Mouse (Mus musculus): Measurements from ENCODE around the gene Npb. TPM values are rescaled to one million over a fixed set of nuclear protein-coding genes. Genes with fewer than 3 reads are reported as not detected.

The Npb gene
- total RNA-seq, 2 experiments from 2014 or later = 3.3 TPM; not detected in 1

DNA sequence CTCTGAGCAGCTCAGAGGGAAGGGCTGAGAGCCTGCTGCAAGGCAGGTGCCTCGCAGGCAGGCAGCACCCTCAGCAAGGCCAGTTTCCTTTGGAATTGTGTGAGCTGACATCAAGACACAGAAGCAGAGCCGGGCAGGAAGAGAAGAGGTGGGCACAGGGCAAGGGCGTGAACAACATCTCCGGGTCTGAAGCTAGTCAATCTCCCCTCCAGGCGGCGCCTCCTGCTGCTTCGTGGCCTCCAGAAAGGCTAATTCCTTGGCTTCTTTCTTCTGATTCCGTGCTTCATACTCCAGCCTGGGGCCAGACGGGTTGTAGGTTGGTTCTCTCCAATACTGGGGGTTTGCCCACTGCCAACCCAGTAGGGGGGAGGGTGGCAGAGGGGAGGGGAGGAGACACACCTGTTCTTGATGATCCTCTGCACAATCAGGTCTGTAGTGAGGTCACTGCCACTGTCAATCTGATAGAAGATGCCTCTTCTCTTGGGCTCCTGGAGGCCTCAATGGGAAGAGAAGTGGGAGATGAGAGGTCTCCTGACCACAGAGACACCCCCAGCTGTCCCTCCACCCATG lies 2.3 kb downstream of the Npb start:
- no peak for ATAC-seq (replicated peaks; ENCODE audit: low FRiP score, low TSS enrichment, poor library complexity, severe bottlenecking)

DNA sequence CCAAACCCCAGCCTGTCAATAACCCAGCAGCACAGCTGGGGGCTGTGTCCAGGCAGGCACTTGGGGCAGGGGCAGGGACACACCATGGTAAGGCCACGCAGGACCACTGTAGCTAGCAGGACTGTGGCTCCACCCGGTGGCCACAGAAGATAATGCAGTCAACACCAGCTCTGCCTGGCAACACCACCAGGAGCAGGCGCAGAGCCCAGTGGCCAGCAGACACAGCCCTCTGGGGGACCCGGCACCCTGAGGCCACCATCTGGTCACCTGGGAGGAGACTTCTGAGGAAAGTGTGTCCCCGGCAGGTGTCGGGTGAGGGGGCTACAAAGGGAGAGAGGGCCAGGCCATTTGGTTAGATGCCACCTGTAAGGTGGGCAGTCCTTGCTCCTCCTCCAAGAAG lies 4.5 kb downstream of the Npb start:
- ATAC-seq (replicated peaks; ENCODE audit: low FRiP score, low TSS enrichment, poor library complexity, severe bottlenecking) = peak; percentile 65

DNA sequence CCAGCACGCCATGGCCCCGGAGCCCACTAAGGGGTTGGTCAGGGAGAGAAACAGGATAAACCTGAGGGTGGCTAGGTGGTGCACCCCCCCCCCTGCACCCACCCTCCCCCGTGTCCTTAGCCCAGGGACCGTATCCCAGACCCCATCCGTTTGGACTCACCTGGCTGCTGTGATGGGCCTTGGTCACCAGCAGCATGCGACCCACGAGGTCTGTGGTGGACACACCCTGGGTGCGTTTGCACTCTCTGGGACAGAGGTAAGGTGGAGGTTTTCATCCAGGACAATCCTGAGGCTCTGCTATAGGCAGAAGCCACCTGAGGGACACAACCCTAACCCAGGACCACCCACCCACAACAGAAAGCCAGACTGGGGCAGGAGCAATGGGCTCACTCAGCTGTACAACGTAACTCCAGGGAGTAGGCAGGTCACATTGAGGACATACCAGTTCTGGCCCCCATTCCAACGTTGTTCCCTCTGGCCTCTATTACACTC lies 5.2 kb downstream of the Npb start:
- no peak for ATAC-seq (replicated peaks; ENCODE audit: low FRiP score, low TSS enrichment, poor library complexity, severe bottlenecking)

DNA sequence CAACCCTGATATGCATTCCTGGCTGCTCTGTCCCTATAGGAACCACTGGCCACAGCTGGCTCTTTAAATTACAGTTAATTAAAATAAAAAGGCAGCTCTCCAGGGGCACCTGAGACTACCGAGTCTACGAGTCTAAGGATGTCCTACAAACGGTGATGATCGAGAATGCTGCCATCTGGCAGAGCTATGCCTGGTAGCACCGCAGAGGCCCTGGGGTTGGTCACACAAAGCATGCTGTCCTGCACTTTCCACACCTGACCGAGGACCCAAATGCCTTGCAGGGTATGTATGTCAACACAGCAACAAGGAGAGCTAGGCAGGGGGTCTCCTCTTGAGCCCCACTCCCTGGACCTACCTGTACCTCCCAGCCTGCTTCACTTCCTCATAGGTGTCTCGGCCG lies 5.7 kb downstream of the Npb start:
- no peak for ATAC-seq (replicated peaks; ENCODE audit: low FRiP score, low TSS enrichment, poor library complexity, severe bottlenecking)

DNA sequence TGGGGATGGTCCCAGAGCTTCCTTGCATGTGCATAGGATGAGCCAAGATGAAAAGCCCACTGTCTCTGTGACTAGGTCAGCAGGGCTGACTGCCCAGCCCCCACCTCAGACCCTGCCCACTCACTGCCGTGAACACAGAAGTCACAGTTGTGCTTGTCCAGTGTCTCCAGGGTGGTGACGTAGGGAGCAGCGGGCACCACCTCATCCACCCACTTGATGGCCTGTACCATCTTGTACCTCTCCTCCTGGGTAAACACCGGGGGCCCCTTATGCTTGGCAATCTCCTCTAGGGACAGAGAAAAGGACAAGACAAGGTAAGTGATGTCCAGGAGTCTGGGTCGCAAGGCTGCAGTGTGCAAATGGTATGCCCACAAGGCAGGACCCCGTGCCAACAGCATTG lies 6.9 kb downstream of the Npb start:
- no peak for ATAC-seq (replicated peaks; ENCODE audit: low FRiP score, low TSS enrichment, poor library complexity, severe bottlenecking)

DNA sequence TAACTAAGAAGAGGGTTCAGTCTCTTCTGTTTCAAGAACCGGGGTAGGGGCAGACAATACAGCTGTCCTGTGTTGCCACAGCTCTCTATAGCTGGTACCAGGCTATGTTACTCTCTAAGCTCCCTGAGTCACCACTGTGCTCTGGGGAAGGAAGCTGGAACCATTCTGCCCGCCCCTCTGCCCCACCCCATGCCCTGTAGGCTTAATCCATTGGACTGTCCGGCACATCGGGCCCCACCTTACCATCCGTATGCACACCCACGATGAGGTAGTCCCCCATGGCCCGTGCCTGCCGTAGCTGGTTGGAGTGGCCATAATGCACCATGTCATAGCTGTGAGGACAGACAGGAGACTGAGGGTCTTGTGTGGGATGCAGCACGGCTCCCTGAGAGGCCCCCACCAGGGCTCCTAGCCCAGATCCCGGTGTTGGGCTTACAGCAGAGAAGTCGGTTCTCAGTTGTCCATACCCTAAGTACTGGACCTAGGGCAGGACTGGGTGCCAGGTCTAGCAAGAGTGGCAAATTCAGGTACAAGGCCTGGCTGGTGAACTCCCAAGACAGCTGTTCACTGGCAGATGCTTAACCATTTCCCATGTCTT lies 7.4 kb downstream of the Npb start:
- ATAC-seq (replicated peaks; ENCODE audit: low FRiP score, low TSS enrichment, poor library complexity, severe bottlenecking) = no peak

DNA sequence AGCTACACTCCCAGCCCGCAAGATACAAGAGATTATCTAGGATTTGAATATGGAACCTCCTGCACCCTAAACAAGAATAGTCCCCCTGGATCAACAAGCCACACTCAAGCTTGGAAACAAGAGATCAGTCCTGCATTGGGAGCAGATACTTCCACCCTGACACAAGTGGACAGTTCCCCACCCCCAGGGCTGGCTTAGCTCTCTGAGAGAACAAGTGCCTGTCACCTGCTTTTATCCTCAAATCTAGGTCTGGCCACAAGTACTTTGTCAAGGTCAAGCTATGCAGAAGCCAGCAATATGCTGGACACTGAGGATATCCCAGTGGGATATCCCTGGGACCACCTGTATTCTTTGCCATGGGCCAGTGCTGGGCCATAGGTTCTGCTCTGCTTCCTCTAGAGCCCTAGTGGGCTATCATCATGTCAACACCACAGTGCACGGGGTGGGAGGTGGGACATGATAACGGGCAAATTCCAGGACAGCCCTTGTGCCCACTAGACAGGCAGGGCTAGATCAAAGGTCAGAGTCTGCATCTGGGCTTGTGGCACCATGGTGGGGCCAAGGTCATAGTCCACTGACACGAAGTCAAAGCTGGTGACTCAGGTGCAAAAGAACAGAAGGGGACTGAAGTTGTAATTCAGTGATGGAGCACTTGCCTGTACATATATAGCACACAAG lies 8.5 kb downstream of the Npb start:
- peak; percentile 27 for ATAC-seq (replicated peaks; ENCODE audit: low FRiP score, low TSS enrichment, poor library complexity, severe bottlenecking)

DNA sequence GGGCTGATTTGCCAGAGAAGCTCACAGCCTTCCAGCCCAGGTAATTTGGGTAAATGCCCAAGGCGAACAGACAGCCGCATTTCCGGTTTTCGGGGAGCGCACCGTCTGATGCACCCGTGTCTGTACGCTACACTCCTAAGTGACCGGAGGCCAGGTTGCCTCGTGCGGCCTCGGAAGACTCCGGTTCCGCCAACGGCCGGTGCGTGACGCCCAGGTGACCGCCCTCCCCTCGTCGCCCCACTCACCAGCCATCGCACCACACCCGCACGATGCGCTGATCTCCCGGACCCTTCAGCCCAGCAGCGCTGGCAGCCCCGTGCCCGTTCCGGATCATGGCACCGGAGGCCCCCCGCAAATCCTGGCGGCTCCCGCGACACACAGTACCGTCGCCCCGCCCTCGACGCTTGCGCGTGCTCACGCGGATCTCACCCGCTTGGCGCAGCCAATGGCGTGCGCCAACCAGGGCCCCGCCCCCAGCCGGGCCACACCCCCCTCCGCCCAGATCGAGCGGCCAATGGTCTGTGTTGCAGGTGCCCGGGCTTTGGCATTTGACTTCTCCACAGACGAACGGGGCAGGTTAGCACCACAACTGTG lies 9.3 kb downstream of the Npb start, which contains the start of gene Pcyt2:
Pcyt2 (minus strand) TSS at position 418 of the 594 bp plus-strand sequence.
- peak; percentile 84 for ATAC-seq (replicated peaks; ENCODE audit: low FRiP score, low TSS enrichment, poor library complexity, severe bottlenecking)

DNA sequence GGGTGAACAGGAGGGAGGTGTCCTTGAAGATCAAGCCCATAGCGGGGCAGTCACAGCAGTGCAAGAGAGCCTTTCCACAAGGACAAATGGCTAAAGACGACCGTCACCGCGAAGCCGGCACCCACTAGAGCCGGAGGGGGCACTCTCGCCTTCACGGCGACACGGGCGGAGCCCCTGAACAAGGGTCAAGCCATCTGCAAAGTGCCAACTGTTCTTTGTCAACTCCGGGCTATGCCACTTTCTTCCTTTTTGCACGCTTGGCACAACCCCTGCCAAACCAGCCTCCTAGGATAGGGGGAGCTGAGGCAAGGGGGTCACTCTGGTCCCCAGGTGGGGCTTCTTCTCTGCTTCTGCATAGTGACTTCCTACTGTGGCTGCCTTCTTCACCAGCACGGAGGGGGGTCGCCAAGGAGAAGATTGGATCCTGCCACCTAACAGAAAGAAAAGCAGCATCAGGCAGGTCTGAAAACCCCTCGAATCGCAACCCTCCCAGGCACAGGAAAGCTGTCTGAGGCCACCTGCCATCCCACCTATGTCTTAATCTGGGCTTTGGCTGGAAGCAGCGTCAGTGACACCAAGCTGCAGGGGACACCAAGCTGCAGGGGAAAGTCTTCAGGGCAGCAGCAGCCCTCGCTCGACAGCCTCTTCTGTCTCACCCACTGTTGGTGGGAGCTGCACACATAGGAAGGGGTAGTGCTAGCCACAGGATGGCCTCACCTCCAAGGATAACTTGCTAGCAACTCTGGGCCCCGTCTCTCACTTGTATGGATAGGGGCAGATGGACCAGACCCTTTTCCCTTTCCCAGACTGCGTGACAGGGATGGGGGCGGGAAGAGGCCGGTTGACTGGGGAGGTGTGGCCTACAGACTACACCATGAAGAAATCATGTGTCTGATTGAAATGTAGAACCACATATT lies 10.6 kb downstream of the Npb start:
- no peak for ATAC-seq (replicated peaks; ENCODE audit: low FRiP score, low TSS enrichment, poor library complexity, severe bottlenecking)

DNA sequence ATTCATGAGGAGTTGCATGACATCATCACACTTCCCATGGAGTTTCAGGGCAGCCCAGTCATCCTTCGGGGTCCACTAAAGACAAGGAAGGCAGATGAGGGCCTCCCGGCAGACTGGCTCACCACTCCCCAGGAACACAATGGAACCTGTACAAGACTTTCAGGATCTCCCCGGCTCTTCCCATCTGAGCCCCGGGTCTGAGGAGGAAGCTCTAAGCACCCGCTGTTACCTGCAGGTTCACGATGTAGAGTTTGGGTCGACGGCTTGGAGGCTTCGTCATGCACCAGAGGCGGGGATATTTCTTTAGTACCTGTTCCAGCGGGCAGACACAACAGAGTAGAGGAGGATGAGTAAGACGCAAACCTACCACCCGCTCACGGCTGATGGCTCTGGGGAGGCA lies 11.9 kb downstream of the Npb start:
- no peak for ATAC-seq (replicated peaks; ENCODE audit: low FRiP score, low TSS enrichment, poor library complexity, severe bottlenecking)

DNA sequence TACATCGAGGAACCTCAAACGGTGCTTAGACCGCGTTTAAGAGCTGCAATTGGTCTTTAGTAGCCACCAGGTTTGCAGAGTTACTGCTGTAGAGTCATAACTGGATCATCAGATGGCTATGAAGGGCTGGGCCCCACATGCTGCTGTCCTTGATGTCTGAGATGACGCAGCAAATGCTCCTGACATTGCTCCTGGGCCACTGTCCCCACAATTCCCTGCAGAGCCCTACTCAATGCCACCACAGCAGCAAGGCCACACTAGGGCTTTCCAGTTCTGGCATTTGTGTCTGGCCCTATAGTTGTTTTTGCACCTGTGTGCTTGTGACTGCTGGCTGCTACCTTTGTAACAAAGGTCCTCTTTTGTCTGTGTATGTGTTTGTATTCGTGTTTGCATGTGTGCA lies 14.5 kb downstream of the Npb start:
- no peak for ATAC-seq (replicated peaks; ENCODE audit: low FRiP score, low TSS enrichment, poor library complexity, severe bottlenecking)

DNA sequence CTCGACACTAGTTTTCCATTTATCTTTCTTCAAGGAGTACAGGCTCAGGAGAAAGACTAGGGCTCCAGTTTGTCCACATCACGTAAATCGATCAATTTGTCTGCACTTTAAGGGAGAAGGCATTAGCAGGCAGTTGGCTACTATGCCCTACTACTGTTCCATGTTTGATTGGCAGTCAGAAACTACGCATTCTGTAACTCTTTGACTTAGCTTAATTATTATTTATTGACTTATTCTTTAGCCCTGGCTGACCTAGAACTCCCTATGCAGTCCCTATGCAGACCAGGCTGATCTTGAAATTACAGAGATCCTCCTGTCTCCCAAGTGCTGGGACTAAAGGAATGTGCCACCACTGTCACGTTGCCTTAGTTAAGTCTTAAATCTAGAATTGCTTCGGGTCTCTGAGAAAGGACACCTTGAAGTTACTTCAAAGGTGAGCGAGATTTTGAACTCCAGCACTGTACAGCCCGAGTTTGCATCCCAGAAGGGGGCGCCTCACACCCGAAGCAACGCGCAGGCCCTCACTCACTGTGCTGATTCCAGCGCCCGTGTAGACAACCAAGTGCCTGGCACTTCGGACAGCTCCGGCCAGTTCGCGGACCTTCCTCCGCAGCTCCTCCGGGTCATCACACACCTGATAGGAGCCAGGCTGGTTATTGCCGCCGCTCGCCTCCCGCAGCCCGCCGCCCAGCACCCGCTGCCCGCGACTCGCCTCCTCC lies 15.8 kb downstream of the Npb start:
- 0 out of 2 replicates have a peak, but pooled peaks have one; percentile 33 for ATAC-seq (replicated peaks; ENCODE audit: low FRiP score, low TSS enrichment, poor library complexity, severe bottlenecking)

DNA sequence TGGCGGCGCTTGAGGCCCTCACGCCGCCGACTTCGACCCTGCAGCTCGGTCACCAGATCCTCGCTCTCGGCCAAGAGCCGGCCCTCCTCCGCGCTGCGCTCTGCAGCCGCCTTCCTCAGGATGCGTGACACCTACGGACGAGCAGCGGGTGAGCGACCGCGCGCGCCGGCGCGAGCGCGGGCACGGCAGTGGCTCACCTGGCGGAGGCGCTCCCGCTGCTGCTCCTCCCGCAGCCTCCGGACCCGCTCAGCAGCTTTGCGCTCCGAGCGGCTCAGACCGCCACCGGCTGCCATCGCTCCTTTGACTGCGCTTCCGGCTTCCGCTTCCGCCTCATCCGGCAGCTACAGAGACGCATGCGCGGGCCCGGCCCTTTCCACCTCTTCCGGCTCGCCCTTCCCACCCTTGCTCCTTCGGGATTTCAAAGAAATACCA lies 16.4 kb downstream of the Npb start:
- peak; percentile 50 for ATAC-seq (replicated peaks; ENCODE audit: low FRiP score, low TSS enrichment, poor library complexity, severe bottlenecking)

DNA sequence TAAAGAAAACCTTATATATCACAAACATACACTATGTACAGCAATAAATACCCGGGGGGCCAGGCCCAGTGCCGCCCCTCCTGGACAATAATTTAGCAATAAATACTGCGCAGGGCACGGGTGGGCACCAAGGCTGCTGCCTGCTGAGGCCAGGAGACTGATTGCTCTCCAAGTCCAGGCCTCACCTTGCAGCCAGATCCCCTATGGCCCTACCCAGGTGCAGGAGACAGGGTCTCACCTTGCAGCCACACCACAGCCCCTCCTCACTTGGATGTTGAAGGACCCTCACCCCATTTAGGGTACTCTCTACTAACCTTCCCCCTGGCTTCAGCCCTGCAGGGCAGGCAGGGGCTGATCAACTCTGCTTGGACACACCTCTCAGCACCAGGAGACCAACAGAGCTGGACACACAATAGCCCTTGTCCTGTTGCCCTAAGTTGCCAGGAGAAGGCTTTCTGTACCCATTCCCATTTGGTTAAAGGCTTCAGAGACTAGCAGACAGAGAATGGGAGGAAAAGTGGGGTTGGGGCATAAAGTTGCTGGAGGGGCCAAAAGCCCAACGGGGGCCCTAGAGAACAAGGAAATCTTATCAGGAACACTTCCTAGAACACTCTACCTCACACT lies 17.0 kb downstream of the Npb start, which contains the start of gene Sirt7:
Sirt7 (minus strand) TSS at position 89 of the 624 bp plus-strand sequence.
- ATAC-seq (replicated peaks; ENCODE audit: low FRiP score, low TSS enrichment, poor library complexity, severe bottlenecking) = no peak

DNA sequence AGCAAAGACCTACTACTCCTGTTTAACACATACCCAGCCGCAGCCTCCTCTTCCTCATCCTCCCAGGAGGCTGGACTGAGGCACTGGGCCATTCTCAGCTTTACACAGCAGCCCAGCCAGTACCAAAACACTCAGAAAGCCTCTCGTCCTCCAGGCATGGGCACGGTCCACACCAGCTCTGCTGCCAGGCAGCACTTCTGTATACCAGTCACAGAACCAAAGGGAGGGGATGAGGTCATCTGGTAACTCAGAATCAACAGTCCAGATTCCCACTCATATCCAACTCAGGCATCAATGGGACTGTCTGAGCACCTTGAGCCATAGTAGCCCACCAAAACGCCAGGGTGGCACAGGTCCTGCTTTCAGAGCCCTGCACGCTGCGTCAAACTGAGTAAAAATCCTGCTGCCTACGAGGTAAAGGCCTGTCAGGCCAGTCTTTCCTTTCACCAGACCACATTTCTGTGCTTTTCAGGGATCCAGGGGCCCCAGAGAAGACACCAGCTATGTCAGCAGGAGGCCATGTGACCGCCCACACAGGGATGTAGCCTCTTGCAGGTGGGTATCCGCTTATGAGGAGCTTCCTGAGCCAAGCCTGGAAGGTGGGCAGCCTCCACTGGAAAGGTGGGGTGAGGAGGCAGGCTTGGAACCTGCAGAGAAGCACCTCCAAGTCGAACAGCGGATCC lies 18.6 kb downstream of the Npb start:
- ATAC-seq (replicated peaks; ENCODE audit: low FRiP score, low TSS enrichment, poor library complexity, severe bottlenecking) = no peak

DNA sequence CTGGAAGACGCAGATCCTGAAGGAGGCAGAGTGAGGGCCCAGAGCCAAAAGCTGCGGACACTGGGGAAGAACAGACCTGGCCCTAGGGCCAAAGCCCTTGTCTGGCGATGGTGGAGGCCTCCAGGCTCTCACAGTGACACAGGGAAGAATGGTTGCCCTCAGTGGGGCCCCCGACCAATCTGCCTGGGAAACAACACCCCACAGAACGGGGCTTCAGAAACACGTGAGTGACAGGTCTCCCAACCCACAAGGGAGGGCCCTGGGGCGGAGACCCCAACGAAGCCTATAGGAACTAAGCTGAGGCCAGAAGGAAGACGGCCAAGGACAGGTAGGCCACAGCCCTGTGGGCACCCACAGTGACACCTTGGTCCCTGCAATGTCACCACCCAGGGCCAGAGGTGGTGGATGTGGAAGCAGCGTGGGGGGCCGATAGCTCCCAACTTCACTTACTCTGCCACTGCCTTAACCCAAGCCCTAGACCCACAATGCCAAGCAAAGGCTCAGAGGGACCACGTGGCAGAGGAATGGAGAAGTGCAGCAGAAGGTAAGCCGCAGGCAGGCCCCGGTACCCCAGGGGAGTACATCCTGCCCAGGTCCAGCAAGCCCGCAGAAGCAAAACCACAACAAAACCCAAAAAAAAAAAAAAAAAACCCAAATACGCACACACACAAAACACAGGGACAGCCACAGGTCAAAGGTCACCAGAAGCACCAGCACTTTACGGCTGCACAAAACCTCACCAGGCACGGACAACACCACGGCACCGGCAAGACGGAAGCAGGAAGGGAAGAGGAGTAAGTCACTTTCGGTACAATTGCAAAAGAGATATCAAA lies 19.4 kb downstream of the Npb start:
- no peak for ATAC-seq (replicated peaks; ENCODE audit: low FRiP score, low TSS enrichment, poor library complexity, severe bottlenecking)

Measured in megakaryocyte-erythroid progenitor cell, adult 5-6 weeks (primary cell).